Mouse (Mus musculus) midbrain, postnatal 0 days (tissue): ENCODE measurements around the gene Zhx3. TPM values are rescaled to one million over a fixed set of nuclear protein-coding genes. Genes with fewer than 3 reads are reported as not detected.
A peak's percentile ranks its signal among the peaks of the same experiment; 100 is the strongest.

Experiments
- ATAC-seq: fragments of 200-750 bp; cut with Nextera tagmentation; 2 replicates; pipeline ENCODE4 v1.8.0; 2017; ENCODE audit warnings: moderate number of reproducible peaks, mild to moderate bottlenecking, moderate TSS enrichment, moderate library complexity; ENCODE audit not compliant: low FRiP score
- DNase-seq: peaks from one replicate; pipeline ENCODE4 v3.0.0-alpha.2; 2015; ENCODE audit warnings: low spot score
- H3K27ac ChIP-seq: fragments of 300-500 bp; sonication (generic); 2 replicates; pipeline ENCODE4 v1.5.1; 2014; ENCODE audit warnings: low read depth, mild to moderate bottlenecking, low read length, mixed read lengths
- H3K27me3 ChIP-seq: fragments of 300-500 bp; sonication (generic); 2 replicates; pipeline ENCODE4 v1.6.1; 2014; ENCODE audit warnings: low read length, control low read depth, mixed read lengths; ENCODE audit not compliant: insufficient read depth
- H3K36me3 ChIP-seq: fragments of 300-500 bp; sonication (generic); 2 replicates; pipeline ENCODE4 v1.6.1; 2014; ENCODE audit warnings: low read length, control low read depth, mixed read lengths; ENCODE audit not compliant: insufficient read depth
- H3K4me1 ChIP-seq: fragments of 300-500 bp; sonication (generic); 2 replicates; pipeline ENCODE4 v1.6.1; 2014; ENCODE audit warnings: mild to moderate bottlenecking, control low read depth, antibody characterized with exemption, low read length, mixed read lengths; ENCODE audit not compliant: insufficient read depth
- H3K4me2 ChIP-seq: fragments of 300-500 bp; sonication (generic); 2 replicates; pipeline ENCODE4 v1.6.1; 2014; ENCODE audit warnings: low read depth, mild to moderate bottlenecking, low read length, mixed read lengths; ENCODE audit not compliant: poor library complexity, severe bottlenecking
- H3K4me3 ChIP-seq: fragments of 300-500 bp; sonication (generic); 2 replicates; pipeline ENCODE4 v1.5.1; 2014; ENCODE audit warnings: low read depth, mild to moderate bottlenecking, low read length, moderate library complexity
- H3K9ac ChIP-seq: fragments of 300-500 bp; sonication (generic); replicated peaks from 2 replicates; pipeline ENCODE4 v1.6.1; 2014; ENCODE audit warnings: mild to moderate bottlenecking, low read length, moderate library complexity, mixed read lengths; ENCODE audit not compliant: poor library complexity, severe bottlenecking
- H3K9me3 ChIP-seq: fragments of 300-500 bp; sonication (generic); 2 replicates; pipeline ENCODE4 v1.6.1; 2016; ENCODE audit warnings: low read length, control low read depth
- CTCF ChIP-seq: IDR thresholded peaks from 2 replicates; pipeline ENCODE4 v1.5.1; 2016; ENCODE audit warnings: antibody characterized with exemption, mild to moderate bottlenecking
- WGBS: fragments of 180-500 bp; shearing (Covaris S2); extraction: QIAGEN DNeasy Blood & Tissue Kit; methylation state at CpG from one replicate; pipeline ENCODE4 v1.1.7; 2014; 5-methylcytosine and 5-hydroxymethylcytosine counted together
- polyA plus RNA-seq: library from polyadenylated mRNA; unstranded; fragments of >200 nt; fragmentation: Nextera tagmentation; extraction: Ambion mirVana; gene quantifications from 2 replicates; pipeline ENCODE4 v1.2.1, GENCODE M21; 2015
- total RNA-seq: library from RNA; depleted of rRNA; stranded (reverse); fragments of >200 nt; gene quantifications from 2 replicates; pipeline ENCODE4 v1.2.3, GENCODE M21; 2014

Zhx3 gene
- total and polyA plus RNA-seq, 2 experiments from 2014 or later: 18.7 to 43.9 TPM

DNA sequence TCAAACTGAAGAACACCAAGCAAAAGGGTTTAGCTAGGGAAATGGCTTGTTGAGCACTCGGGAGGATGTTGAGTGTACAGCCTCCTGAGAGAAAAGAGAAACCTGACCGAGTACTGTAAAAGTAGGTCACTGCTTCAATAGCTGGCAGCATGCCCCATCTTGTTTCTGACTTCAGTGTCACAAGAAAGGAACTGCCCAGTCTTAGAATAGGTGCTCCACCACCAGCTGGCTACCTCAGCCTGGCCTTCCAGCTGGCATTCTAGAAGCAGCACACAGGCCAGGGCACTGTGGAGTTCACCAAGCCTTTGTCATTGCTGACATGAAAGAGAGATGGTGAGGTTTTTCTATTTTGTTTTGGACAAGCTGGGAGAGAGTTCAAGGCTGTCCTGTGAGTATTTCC is 75.8 kb downstream of the Zhx3 start:
- no peak overlapping the region for H3K4me2 ChIP-seq
- ATAC-seq (no peak), DNase-seq (peak; percentile 78)
- H3K9me3 ChIP-seq: no peaks in the 10 kb centered on the region
- no peaks in the 10 kb centered on the region for H3K27me3 ChIP-seq
- peak overlapping the region; percentile 55 for H3K27ac ChIP-seq
- 62% methylated on average over 2 of the region's 2 CpGs for WGBS
- no peak for TF ChIP-seq CTCF
- H3K9ac ChIP-seq: no peak overlapping the region
- H3K36me3 ChIP-seq: no peaks in the 10 kb centered on the region
- no peaks in the 10 kb centered on the region for H3K4me1 ChIP-seq
- no peak overlapping the region for H3K4me3 ChIP-seq

DNA sequence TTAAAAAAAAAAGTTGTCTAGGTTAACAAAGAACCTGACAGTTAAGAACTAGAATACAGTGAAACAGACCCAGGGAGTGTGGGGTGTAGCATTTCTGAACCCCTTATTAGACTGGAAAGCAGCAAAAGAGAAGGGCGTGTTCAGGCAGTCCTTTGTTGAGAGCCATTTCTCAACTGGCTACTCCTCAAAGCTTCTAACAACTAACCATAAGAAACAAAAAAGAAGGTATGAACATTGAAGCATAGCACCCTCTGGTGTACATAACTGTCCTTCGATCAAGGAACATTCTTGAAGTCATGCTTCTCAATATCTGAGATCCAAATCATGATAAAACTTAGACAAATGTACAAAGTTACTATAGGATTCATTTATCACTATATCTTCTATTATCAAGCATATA is 79.7 kb downstream of the Zhx3 start:
- Histone ChIP-seq H3K4me2 (no peak overlapping the region), H3K4me3 (no peak overlapping the region), H3K27ac (no peak overlapping the region), H3K4me1 (no peaks in the 10 kb centered on the region), H3K9me3 (no peaks in the 10 kb centered on the region), H3K27me3 (no peaks in the 10 kb centered on the region), H3K36me3 (no peaks in the 10 kb centered on the region), H3K9ac (no peak overlapping the region)
- 85% methylated on average over 2 of the region's 2 CpGs for WGBS
- ATAC-seq (no peak), DNase-seq (no peak)
- peak; percentile 55 for TF ChIP-seq CTCF

DNA sequence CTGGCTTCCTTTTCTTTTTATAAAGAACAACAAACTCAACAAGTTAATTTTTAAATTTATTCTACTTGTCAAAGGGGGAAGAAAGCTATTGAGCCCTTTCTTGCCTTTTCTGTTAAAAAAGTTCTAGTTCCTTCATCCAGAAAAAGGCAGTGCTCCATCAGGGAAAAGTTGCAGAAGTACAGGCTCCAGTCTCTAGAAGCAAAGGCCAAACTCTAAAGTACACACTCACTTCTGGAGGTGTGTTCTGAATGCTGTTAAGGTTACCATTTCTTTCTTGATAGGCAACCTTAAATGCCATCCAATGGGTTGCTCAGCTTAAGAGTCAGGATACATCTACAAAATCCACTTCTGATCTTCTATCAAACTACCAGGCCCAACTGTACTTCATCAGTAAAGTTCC is 83.1 kb downstream of the Zhx3 start:
- Histone ChIP-seq H3K4me3 (no peak overlapping the region), H3K9ac (no peak overlapping the region), H3K4me1 (no peaks in the 10 kb centered on the region), H3K27ac (no peak overlapping the region), H3K4me2 (no peak overlapping the region), H3K27me3 (no peaks in the 10 kb centered on the region), H3K9me3 (no peaks in the 10 kb centered on the region), H3K36me3 (no peaks in the 10 kb centered on the region)
- no peak for DNase-seq
- TF ChIP-seq CTCF: no peak
- ATAC-seq: no peak

DNA sequence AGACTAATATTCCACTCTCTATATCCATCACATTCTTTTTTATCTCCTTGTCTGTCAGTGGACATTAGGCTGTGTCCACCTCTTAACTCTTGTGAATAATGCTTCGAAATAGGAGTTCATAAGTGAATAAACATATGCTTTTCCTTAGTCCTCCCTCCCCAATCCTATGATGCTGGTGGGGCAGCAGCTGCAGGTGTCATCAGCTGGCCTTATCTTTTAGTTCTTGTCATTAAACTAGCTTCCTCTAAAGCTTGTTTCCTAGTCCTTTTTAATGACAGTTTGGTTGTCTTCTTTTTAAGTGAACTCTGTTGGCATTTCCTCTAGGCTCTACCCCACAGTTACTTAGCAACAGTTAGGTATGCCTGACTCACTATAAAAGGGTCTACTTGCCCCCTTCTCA is 83.8 kb downstream of the Zhx3 start:
- ATAC-seq (no peak), DNase-seq (no peak)
- no peak for TF ChIP-seq CTCF
- H3K27me3 ChIP-seq: no peaks in the 10 kb centered on the region
- H3K4me3 ChIP-seq: no peak overlapping the region
- no peaks in the 10 kb centered on the region for H3K9me3 ChIP-seq
- WGBS: 92% methylated on average over 1 of the region's 1 CpGs
- no peaks in the 10 kb centered on the region for H3K4me1 ChIP-seq
- no peak overlapping the region for H3K4me2 ChIP-seq
- no peak overlapping the region for H3K27ac ChIP-seq
- no peak overlapping the region for H3K9ac ChIP-seq
- H3K36me3 ChIP-seq: no peaks in the 10 kb centered on the region

DNA sequence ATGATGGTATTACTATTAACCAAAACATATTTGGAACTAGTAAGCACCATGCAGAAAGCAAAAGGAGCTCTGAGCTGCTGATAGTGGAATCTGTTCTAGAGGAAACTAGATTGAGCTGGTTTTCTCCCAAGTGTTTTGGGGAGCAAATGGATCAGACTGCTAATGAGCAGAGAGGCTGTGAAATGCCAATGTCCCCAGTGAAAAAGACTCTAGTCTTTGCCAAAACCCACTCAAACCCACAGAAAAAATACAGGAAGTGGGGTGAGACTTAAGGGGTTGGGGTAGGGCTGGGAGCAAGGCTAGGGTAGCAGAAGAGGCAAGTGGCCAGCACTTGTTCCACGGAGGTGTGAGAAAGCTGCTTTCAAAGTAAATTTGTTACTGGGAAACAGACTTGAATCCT is 86.5 kb downstream of the Zhx3 start:
- WGBS: 66% methylated on average over 1 of the region's 1 CpGs
- Histone ChIP-seq H3K27ac (peak overlapping the region; percentile 75), H3K9me3 (no peaks in the 10 kb centered on the region), H3K4me1 (no peaks in the 10 kb centered on the region), H3K36me3 (peaks cover 7% of the 10 kb centered on the region), H3K27me3 (no peaks in the 10 kb centered on the region), H3K4me3 (no peak overlapping the region), H3K4me2 (no peak overlapping the region), H3K9ac (no peak overlapping the region)
- no peak for TF ChIP-seq CTCF
- ATAC-seq: peak; percentile 77
- peak; percentile 78 for DNase-seq

DNA sequence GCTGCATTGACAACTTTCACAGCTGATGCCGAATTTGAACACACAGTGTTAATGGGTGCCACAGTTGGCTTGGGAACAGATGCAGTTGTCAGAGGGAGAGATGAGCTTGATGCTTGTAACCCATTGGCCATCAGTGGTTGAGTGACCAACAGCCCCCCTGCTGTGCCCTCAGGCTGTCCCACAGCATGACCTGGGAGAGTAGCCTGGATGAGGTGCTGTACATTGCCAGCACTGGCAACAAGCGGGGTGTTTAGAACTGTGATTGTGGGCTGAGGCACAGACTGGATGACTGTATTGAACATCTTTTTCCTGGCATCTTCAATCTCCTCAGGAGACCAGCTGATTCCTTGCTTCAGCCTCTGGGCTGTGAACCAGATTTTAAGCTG is 92.0 kb downstream of the Zhx3 start:
- no peak for TF ChIP-seq CTCF
- no peak for DNase-seq
- no peak overlapping the region for H3K4me2 ChIP-seq
- H3K4me1 ChIP-seq: no peaks in the 10 kb centered on the region
- WGBS: 97% methylated on average over 2 of the region's 2 CpGs
- H3K4me3 ChIP-seq: no peak overlapping the region
- ATAC-seq: no peak
- H3K27me3 ChIP-seq: no peaks in the 10 kb centered on the region
- no peak overlapping the region for H3K9ac ChIP-seq
- no peak overlapping the region for H3K27ac ChIP-seq
- H3K36me3 ChIP-seq: peaks cover 19% of the 10 kb centered on the region
- no peaks in the 10 kb centered on the region for H3K9me3 ChIP-seq
